Mouse (Mus musculus) liver, embryonic 14.5 days (tissue): ENCODE results near the gene Dld. TPM values are rescaled to one million over a fixed set of nuclear protein-coding genes. Genes with fewer than 3 reads are reported as not detected.
A peak's percentile ranks its signal among the peaks of the same experiment; 100 is the strongest.

ENCODE experiments used
- ATAC-seq: fragments of 200-750 bp; cut with Nextera tagmentation; 2 replicates; pipeline ENCODE4 v1.8.0; 2017; ENCODE audit warnings: moderate number of reproducible peaks, mild to moderate bottlenecking, moderate library complexity; ENCODE audit not compliant: insufficient read depth
- DNase-seq, 3 experiments: peaks; one replicate each; pipeline ENCODE4 v3.0.0-alpha.2; 2012 to 2013; ENCODE audit warnings: low read depth in 3 of 3, low spot score in 3 of 3
- H3K27ac ChIP-seq: fragments of 300-500 bp; sonication (generic); 2 replicates; pipeline ENCODE4 v1.5.1; 2014; ENCODE audit warnings: moderate library complexity, mild to moderate bottlenecking, control low read depth, inconsistent platforms
- H3K27me3 ChIP-seq: fragments of 300-500 bp; sonication (generic); 2 replicates; pipeline ENCODE4 v1.6.1; 2014; ENCODE audit warnings: mild to moderate bottlenecking, low read length, moderate library complexity; ENCODE audit not compliant: control insufficient read depth, insufficient read depth
- H3K36me3 ChIP-seq: fragments of 300-500 bp; sonication (generic); replicated peaks from 2 replicates; pipeline ENCODE4 v1.6.1; 2014; ENCODE audit warnings: low read depth; ENCODE audit not compliant: control insufficient read depth, insufficient read depth
- H3K4me1 ChIP-seq, 2 experiments: fragments of 200-500 bp in 1 of 2; fragments of 300-500 bp in 1 of 2; sonication (generic) in 1 of 2; replicated peaks; 2 replicates each; pipeline ENCODE4 v1.6.1; 2012 to 2014; ENCODE audit warnings: antibody characterized with exemption in 1 of 2, inconsistent platforms in 1 of 2, low read length in 1 of 2; ENCODE audit not compliant: control insufficient read depth in 2 of 2, insufficient read depth in 2 of 2
- H3K4me2 ChIP-seq: fragments of 300-500 bp; sonication (generic); 2 replicates; pipeline ENCODE4 v1.6.1; 2014; ENCODE audit warnings: low read depth, mild to moderate bottlenecking, control low read depth, moderate library complexity
- H3K4me3 ChIP-seq, 2 experiments: fragments of 200-500 bp in 1 of 2; fragments of 300-500 bp in 1 of 2; sonication (generic) in 1 of 2; 2 replicates each; pipeline ENCODE4 v1.5.1; 2012 to 2014; ENCODE audit warnings: low read depth in 2 of 2, low read length in 2 of 2, mild to moderate bottlenecking in 2 of 2, control low read depth in 1 of 2, inconsistent platforms in 1 of 2, moderate library complexity in 1 of 2; ENCODE audit not compliant: insufficient read depth in 1 of 2
- H3K9ac ChIP-seq: fragments of 300-500 bp; sonication (generic); replicated peaks from 2 replicates; pipeline ENCODE4 v1.6.1; 2014; ENCODE audit warnings: mild to moderate bottlenecking, control low read depth, moderate library complexity
- H3K9me3 ChIP-seq: fragments of 300-500 bp; sonication (generic); 2 replicates; pipeline ENCODE4 v1.6.1; 2016; ENCODE audit warnings: low read length, mixed read lengths; ENCODE audit not compliant: control insufficient read depth
- CTCF ChIP-seq: IDR thresholded peaks from 2 replicates; pipeline ENCODE4 v1.5.1; 2016; ENCODE audit warnings: antibody characterized with exemption, low read depth, control low read depth
- EP300 ChIP-seq: IDR thresholded peaks from 2 replicates; pipeline ENCODE4 v1.6.1; 2016; ENCODE audit warnings: antibody characterized with exemption, low read depth
- WGBS: fragments of 180-500 bp; shearing (Covaris S2); extraction: QIAGEN DNeasy Blood & Tissue Kit; methylation state at CpG from one replicate; pipeline ENCODE4 v1.1.7; 2014; ENCODE audit not compliant: insufficient replicate concordance; 5-methylcytosine and 5-hydroxymethylcytosine counted together
- polyA plus RNA-seq, 2 experiments: library from polyadenylated mRNA; depleted of rRNA in 1 of 2; stranded (reverse) in 1 of 2; unstranded in 1 of 2; fragments of >200 nt; fragmentation: Nextera tagmentation in 1 of 2; extraction: Ambion mirVana in 1 of 2; gene quantifications; 2 replicates each; pipeline versions ENCODE4 v1.2.1 to v1.2.3; 2012 to 2014

Dld gene
- polyA plus RNA-seq, 2 experiments = 37.8 to 81.9 TPM

DNA sequence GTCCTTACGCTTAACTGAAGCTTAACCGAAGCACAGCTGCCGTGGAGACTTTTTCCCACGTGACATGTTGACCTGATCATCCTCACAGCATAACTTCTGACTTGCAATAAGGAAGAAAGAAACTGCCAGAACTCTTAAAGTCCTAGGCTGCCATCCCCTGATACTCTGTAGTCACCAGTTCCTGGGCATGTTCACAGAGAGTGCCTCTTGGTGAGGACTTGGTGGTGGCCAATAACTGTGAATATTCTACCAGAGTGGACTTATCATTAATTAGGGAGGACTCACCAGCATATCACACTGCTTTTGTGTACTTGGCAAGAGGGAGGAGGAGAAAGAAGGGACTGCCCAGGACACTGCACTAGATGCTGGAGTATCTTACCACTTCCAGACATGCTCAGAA, 53.1 kb downstream of the Dld start:
- no peak for DNase-seq
- Histone ChIP-seq H3K27ac (no peak overlapping the region), H3K4me1 (peaks cover 0 to 2% of the 10 kb centered on the region in 2 experiments; a peak in 1 of 4 replicates), H3K4me3 (no peak overlapping the region), H3K36me3 (no peaks in the 10 kb centered on the region), H3K9me3 (no peaks in the 10 kb centered on the region), H3K4me2 (no peak overlapping the region), H3K27me3 (no peaks in the 10 kb centered on the region), H3K9ac (no peak overlapping the region)
- WGBS = 74% methylated on average over 4 of the region's 4 CpGs
- ATAC-seq = no peak
- TF ChIP-seq CTCF (no peak), EP300 (no peak)

DNA sequence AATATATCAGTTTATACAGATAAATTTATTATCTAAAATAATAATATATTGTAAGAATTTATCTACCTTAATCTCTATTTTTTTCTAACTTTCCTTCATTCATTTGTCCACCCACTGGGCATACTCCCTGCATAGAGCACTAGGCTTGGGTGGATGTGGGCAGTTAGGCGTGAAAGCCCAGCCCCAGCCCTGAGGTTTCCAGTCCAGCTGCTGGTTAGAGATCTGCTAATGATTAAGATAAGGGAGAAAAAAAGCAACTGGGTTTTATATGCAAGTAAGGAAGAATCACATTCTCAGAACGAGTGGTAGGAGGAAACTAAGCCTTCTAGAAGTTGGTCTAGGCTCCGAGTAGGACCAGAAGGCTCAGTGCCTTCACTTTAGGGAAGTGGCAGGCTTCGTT, 55.2 kb downstream of the Dld start:
- no peak overlapping the region for H3K4me2 ChIP-seq
- H3K27ac ChIP-seq = no peak overlapping the region
- DNase-seq = no peak
- H3K9ac ChIP-seq = no peak overlapping the region
- WGBS = 25% methylated on average over 4 of the region's 4 CpGs
- no peaks in the 10 kb centered on the region for H3K36me3 ChIP-seq
- no peak for TF ChIP-seq EP300
- TF ChIP-seq CTCF = no peak
- H3K4me1 ChIP-seq = peaks cover 0 to 2% of the 10 kb centered on the region in 2 experiments; a peak in 1 of 4 replicates
- no peaks in the 10 kb centered on the region for H3K27me3 ChIP-seq
- no peak overlapping the region for H3K4me3 ChIP-seq
- no peak for ATAC-seq
- H3K9me3 ChIP-seq = no peaks in the 10 kb centered on the region

DNA sequence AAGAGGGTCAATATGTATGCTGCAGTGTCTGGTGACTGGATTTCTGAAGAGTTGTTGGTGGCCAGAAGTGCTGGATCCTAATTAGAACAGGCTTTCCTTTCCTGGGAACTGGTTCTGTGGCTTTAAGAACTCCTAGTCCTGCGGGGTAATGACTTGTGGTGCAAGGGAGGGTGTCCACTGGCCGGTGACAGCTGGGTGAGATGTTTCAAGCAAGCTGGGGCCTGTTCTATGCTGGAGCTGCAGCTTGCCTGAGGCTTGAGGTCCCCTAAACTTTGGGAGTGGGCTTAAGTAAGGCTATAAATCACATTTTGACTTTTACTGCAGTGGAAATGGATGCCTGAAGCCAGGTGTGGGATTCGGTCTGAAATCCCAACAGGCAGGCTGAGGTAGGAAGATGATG, 55.7 kb downstream of the Dld start:
- Histone ChIP-seq H3K4me1 (peaks cover 0 to 2% of the 10 kb centered on the region in 2 experiments; a peak in 1 of 4 replicates), H3K27me3 (no peaks in the 10 kb centered on the region), H3K4me3 (no peak overlapping the region), H3K9ac (no peak overlapping the region), H3K36me3 (no peaks in the 10 kb centered on the region), H3K9me3 (no peaks in the 10 kb centered on the region), H3K4me2 (no peak overlapping the region), H3K27ac (no peak overlapping the region)
- 43% methylated on average over 3 of the region's 3 CpGs for WGBS
- no peak for DNase-seq
- ATAC-seq = no peak
- no peak for TF ChIP-seq EP300
- TF ChIP-seq CTCF = no peak

DNA sequence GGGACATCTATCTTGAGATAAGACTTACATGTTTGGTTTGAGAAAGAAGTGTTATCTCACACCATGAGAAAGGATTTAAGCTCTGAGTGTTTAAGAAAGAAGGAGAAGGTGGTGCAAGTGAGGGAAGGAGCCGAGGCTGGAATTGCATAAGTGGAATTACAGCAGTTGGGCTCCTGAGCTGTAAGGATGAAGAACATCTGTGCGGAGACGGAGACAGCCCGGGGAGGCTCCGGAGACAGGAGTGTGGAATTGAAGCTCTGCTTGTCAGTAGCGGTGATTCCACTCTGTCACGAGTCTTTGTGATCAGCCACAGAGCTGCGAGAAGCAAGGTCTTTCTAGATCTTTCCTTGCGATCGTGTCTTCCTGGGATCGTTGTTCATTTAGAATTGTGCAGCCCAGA, 56.3 kb downstream of the Dld start:
- DNase-seq (no peak), ATAC-seq (no peak)
- no peaks in the 10 kb centered on the region for H3K27me3 ChIP-seq
- H3K36me3 ChIP-seq = no peaks in the 10 kb centered on the region
- TF ChIP-seq CTCF = no peak
- TF ChIP-seq EP300 = no peak
- peaks cover 0 to 2% of the 10 kb centered on the region in 2 experiments; a peak in 1 of 4 replicates for H3K4me1 ChIP-seq
- H3K9ac ChIP-seq = no peak overlapping the region
- H3K4me2 ChIP-seq = no peak overlapping the region
- WGBS = 76% methylated on average over 11 of the region's 11 CpGs
- H3K4me3 ChIP-seq = no peak overlapping the region
- no peaks in the 10 kb centered on the region for H3K9me3 ChIP-seq
- no peak overlapping the region for H3K27ac ChIP-seq

DNA sequence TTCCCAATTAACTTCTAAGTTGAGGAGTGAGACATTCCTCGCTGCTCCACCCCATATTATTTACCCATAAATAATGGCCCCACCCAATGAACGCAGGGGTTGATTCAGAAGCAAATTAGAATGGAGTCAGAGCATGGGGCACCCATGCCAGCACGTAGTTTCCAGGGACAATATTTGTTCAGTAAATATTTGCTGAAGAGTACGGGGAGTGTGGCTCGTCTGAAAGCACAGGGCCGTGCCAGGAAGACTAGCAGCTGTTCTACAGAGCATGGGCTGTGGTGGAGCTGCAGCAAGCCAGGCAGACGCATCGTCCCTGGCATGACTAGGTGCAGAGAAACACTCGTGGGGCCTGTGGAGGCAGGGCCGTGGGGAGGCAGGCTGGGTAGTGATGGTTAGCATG, 56.7 kb downstream of the Dld start:
- Histone ChIP-seq H3K27ac (no peak overlapping the region), H3K9me3 (no peaks in the 10 kb centered on the region), H3K4me2 (no peak overlapping the region), H3K9ac (no peak overlapping the region), H3K4me1 (peaks cover 0 to 2% of the 10 kb centered on the region in 2 experiments; a peak in 1 of 4 replicates), H3K4me3 (no peak overlapping the region), H3K27me3 (no peaks in the 10 kb centered on the region), H3K36me3 (no peaks in the 10 kb centered on the region)
- 58% methylated on average over 10 of the region's 10 CpGs for WGBS
- TF ChIP-seq EP300 (no peak), CTCF (no peak)
- DNase-seq = no peak
- ATAC-seq = peak; percentile 45; the same call in 1 of the 2 replicates
